Mouse (Mus musculus): ENCODE results near the gene Olfr912.

Olfr912 gene

DNA sequence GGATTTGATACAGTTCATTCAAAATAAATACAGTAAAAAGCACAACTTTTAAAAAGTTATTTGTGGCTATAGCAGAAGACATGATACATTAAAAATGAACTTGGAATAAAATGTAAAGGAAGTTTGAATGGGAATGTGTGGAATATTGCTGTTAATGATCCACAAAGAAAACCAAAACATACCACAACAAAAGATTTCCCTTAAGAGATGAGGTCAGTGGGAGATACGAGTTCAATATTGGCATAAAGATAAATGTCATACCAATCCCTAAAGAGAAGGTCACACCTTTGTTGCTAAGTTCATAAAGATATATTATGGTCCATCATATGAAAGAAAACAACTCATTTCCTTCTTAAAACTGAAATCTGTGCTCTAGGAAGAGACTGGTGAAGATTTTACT, at the start of gene Olfr912:
Gene Olfr912, plus strand, starts transcription at position 301 of the 400 bp plus-strand sequence.
- no peak for DNase-seq (ENCODE audit: low read depth)

DNA sequence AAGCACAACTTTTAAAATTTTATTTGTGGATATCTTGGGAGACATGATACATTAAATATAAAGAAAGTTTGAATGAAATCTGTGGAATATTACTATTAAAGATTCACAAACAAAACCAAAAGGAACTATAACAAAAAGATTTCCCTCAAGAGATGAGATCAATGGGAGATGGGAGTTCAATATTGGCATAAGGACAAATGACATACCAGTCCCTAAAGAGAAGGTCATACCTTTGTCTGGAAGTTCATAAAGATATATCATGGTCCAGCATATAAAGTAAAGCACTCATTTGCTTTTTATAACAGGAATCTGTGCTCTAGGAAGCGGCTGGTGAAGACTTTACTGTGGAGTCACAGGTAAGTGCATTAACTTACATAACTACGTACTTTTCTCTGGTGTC, 42.4 kb upstream of the Olfr912 start, which contains the start of gene Olfr910:
Gene Olfr910, plus strand, starts transcription at position 301 of the 400 bp plus-strand sequence.
- no peak for DNase-seq (ENCODE audit: low read depth)

DNA sequence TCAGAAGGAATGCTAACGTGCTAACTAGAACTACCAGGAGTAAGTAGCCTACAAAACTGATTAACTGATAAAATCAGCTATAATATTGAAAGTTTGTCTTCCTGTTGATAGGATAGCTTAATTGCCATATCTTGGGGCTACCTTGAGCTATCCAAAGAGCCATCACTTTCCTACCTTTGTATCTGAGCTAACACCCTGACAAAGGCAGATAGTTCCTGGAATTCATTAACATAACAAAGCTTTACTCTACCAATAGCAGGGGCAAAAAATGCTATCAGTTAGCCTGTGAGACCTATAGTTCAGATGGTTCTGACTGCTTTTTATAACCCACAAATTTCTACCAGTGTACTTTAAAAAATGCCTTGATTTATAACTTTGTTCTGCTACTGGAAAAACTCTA, 11.1 kb downstream of the Olfr912 start:
- no peak for DNase-seq (ENCODE audit: low read depth)

DNA sequence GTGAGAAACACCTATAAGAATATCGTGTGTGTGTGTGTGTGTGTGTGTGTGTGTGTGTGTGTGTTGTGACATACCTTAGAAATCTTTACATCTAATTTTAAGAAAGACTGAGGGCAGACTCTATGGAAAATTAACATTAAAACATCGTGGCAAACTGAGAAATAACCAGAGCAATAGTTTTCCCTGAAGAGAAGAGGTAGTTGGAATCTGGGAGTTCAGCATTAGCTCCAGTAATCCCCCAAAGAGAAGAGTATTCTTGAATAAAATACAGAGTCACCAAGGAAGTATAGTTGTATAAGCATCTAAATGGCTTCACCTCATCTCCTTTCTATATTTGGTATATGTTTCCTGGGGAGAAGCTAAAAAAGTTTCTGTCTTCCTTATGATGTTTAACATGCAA, 12.5 kb downstream of the Olfr912 start, which contains the start of gene Olfr913:
Gene Olfr913, plus strand, starts transcription at position 301 of the 400 bp plus-strand sequence.
- DNase-seq (ENCODE audit: low read depth), result no peak

DNA sequence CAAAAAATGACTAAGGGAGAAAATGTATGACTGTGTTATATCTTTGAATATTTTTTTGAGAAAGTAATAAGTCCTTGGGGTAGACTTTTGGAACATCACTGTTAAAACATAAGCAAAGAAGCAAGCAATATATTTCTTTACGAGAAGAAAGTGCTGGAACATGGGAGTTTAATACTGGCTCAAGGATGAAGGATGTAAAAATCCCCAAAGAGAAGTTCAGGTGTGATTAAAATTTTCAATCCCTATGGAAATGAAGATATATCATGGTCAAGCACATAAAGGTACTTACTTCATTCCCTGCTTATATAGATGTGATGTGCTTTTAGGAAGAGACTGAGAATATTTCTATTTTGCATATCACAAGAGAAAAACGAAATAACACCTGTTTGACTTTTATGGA, 24.8 kb downstream of the Olfr912 start, which contains the start of gene Olfr914:
Gene Olfr914, plus strand, starts transcription at position 301 of the 400 bp plus-strand sequence.
- no peak for DNase-seq (ENCODE audit: low read depth)

- no peak for DNase-seq (ENCODE audit: low read depth)
These were observed 52.4 kb downstream of the Olfr912 start for GRCm38 (mm10) chr9:38632406-38632805.

Measured in fibroblast of lung, adult 2 months (primary cell).